Mouse (Mus musculus) MEL (cell line): Measurements from ENCODE around the gene Slc26a6. TPM values are rescaled to one million over a fixed set of nuclear protein-coding genes. Genes with fewer than 3 reads are reported as not detected.

Experiments
- DNase-seq: peaks from one replicate; pipeline ENCODE4 v3.0.0; 2011; ENCODE audit warnings: low read depth, low spot score
- H3K27ac ChIP-seq: 2 replicates; pipeline ENCODE4 v1.5.1; 2012; ENCODE audit warnings: low read depth, mild to moderate bottlenecking, control low read depth, low read length, moderate library complexity; ENCODE audit not compliant: control insufficient read depth
- H3K27me3 ChIP-seq, 2 experiments: fragments of 150-350 bp in 1 of 2; sonication (generic) in 1 of 2; 2 replicates each; pipeline ENCODE4 v1.6.1; 2012; ENCODE audit warnings: low read length in 2 of 2, mild to moderate bottlenecking in 2 of 2, improper control_type of control experiment in 1 of 2, moderate library complexity in 1 of 2; ENCODE audit not compliant: insufficient read depth in 2 of 2, control insufficient read depth in 1 of 2
- H3K36me3 ChIP-seq, 2 experiments: 2 replicates each; pipeline ENCODE4 v1.6.1; 2012 to 2014; ENCODE audit warnings: low read length in 2 of 2, improper control_type of control experiment in 1 of 2, inconsistent platforms in 1 of 2, mild to moderate bottlenecking in 1 of 2; ENCODE audit not compliant: insufficient read depth in 2 of 2, control insufficient read depth in 1 of 2
- H3K4me1 ChIP-seq, 2 experiments: fragments of 150-350 bp in 1 of 2; sonication (generic) in 1 of 2; 2 replicates each; pipeline ENCODE4 v1.6.1; 2012; ENCODE audit warnings: low read length in 2 of 2, improper control_type of control experiment in 1 of 2, mild to moderate bottlenecking in 1 of 2; ENCODE audit not compliant: insufficient read depth in 2 of 2, control insufficient read depth in 1 of 2
- H3K4me3 ChIP-seq, 2 experiments: fragments of 150-350 bp in 1 of 2; sonication (generic) in 1 of 2; 2 replicates each; pipeline ENCODE4 v1.5.1; 2012; ENCODE audit warnings: low read depth in 2 of 2, low read length in 2 of 2, mild to moderate bottlenecking in 2 of 2, moderate library complexity in 2 of 2, control low read depth in 1 of 2, improper control_type of control experiment in 1 of 2; ENCODE audit not compliant: control insufficient read depth in 1 of 2, insufficient read depth in 1 of 2
- H3K79me2 ChIP-seq: 2 replicates; pipeline ENCODE4 v1.6.1; 2012; ENCODE audit warnings: mild to moderate bottlenecking, low read length, moderate library complexity; ENCODE audit not compliant: control insufficient read depth, poor library complexity, insufficient read depth
- H3K9ac ChIP-seq: 2 replicates; pipeline ENCODE4 v1.6.1; 2012; ENCODE audit warnings: low read depth, mild to moderate bottlenecking, control low read depth, low read length, moderate library complexity; ENCODE audit not compliant: control insufficient read depth, poor library complexity, severe bottlenecking
- H3K9me3 ChIP-seq: fragments of 150-350 bp; sonication (generic); replicated peaks from 2 replicates; pipeline ENCODE4 v1.6.1; 2012; ENCODE audit warnings: mild to moderate bottlenecking, low read length, improper control_type of control experiment, moderate library complexity; ENCODE audit not compliant: insufficient read depth
- BHLHE40 ChIP-seq: IDR thresholded peaks from 2 replicates; pipeline ENCODE4 v1.6.1; 2012; ENCODE audit warnings: low read depth, mild to moderate bottlenecking, inconsistent platforms, low read length, improper control_type of control experiment, borderline replicate concordance
- CHD1 ChIP-seq: IDR thresholded peaks from 2 replicates; pipeline ENCODE4 v1.6.1; 2012; ENCODE audit warnings: low read depth, mild to moderate bottlenecking, inconsistent platforms, low read length, improper control_type of control experiment
- CHD2 ChIP-seq: IDR thresholded peaks from 2 replicates; pipeline ENCODE4 v1.6.1; 2011; ENCODE audit warnings: low read length, improper control_type of control experiment
- CTCF ChIP-seq, 3 experiments: IDR thresholded peaks in 2 of 3; conservative IDR thresholded peaks in 1 of 3; 2 replicates each; pipeline ENCODE4 v1.5.1; 2011 to 2012; ENCODE audit warnings: low read length in 3 of 3, low read depth in 2 of 3, mild to moderate bottlenecking in 2 of 3, improper control_type of control experiment in 1 of 3, inconsistent platforms in 1 of 3, mixed read lengths in 1 of 3, moderate library complexity in 1 of 3; ENCODE audit not compliant: control insufficient read depth in 1 of 3, insufficient read depth in 1 of 3, poor library complexity in 1 of 3, severe bottlenecking in 1 of 3
- E2F4 ChIP-seq: IDR thresholded peaks from 2 replicates; pipeline ENCODE4 v1.6.1; 2011; ENCODE audit warnings: low read depth, low read length, improper control_type of control experiment, borderline replicate concordance
- ELF1 ChIP-seq: IDR thresholded peaks from 2 replicates; pipeline ENCODE4 v1.6.1; 2014; ENCODE audit warnings: low read depth, mild to moderate bottlenecking, inconsistent platforms, low read length, improper control_type of control experiment, moderate library complexity
- EP300 ChIP-seq, 2 experiments: IDR thresholded peaks; 2 replicates each; pipeline ENCODE4 v1.6.1; 2011; ENCODE audit warnings: improper control_type of control experiment in 2 of 2, low read length in 2 of 2, low read depth in 1 of 2, mild to moderate bottlenecking in 1 of 2
- ETS1 ChIP-seq: IDR thresholded peaks from 2 replicates; pipeline ENCODE4 v1.6.1; 2012; ENCODE audit warnings: low read depth, mild to moderate bottlenecking, inconsistent platforms, low read length, improper control_type of control experiment, moderate library complexity
- GABPA ChIP-seq: IDR thresholded peaks from 2 replicates; pipeline ENCODE4 v1.6.1; 2012; ENCODE audit warnings: low read depth, mild to moderate bottlenecking, inconsistent platforms, low read length, improper control_type of control experiment, moderate library complexity
- HCFC1 ChIP-seq: IDR thresholded peaks from 2 replicates; pipeline ENCODE4 v1.6.1; 2012; ENCODE audit warnings: low read depth, mild to moderate bottlenecking, inconsistent platforms, low read length, improper control_type of control experiment, moderate library complexity
- JUND ChIP-seq: IDR thresholded peaks from 2 replicates; pipeline ENCODE4 v1.6.1; 2011; ENCODE audit warnings: low read depth, mild to moderate bottlenecking, improper control_type of control experiment, low read length
- KAT2A ChIP-seq: conservative IDR thresholded peaks from 2 replicates; pipeline ENCODE4 v1.6.1; 2012; ENCODE audit warnings: low read depth, low read length, improper control_type of control experiment, inconsistent platforms
- MAFK ChIP-seq: IDR thresholded peaks from 2 replicates; pipeline ENCODE4 v1.6.1; 2011; ENCODE audit warnings: low read depth, mild to moderate bottlenecking, low read length, improper control_type of control experiment, borderline replicate concordance
- MAX ChIP-seq: IDR thresholded peaks from 2 replicates; pipeline ENCODE4 v1.6.1; 2011; ENCODE audit warnings: low read length, improper control_type of control experiment
- MAZ ChIP-seq: IDR thresholded peaks from 2 replicates; pipeline ENCODE4 v1.6.1; 2012; ENCODE audit warnings: low read depth, mild to moderate bottlenecking, inconsistent platforms, low read length, improper control_type of control experiment
- MEF2A ChIP-seq: IDR thresholded peaks from 2 replicates; pipeline ENCODE4 v1.6.1; 2014; ENCODE audit warnings: low read depth, mild to moderate bottlenecking, inconsistent platforms, low read length, improper control_type of control experiment; ENCODE audit not compliant: poor library complexity, insufficient replicate concordance, severe bottlenecking; ENCODE audit errors: extremely low read depth
- MXI1 ChIP-seq: IDR thresholded peaks from 2 replicates; pipeline ENCODE4 v1.6.1; 2011; ENCODE audit warnings: mild to moderate bottlenecking, low read depth, low read length, improper control_type of control experiment
- MYB ChIP-seq: IDR thresholded peaks from 2 replicates; pipeline ENCODE4 v1.6.1; 2011; ENCODE audit warnings: mild to moderate bottlenecking, low read depth, low read length, improper control_type of control experiment
- MYC ChIP-seq: IDR thresholded peaks from 2 replicates; pipeline ENCODE4 v1.6.1; 2011; ENCODE audit warnings: low read depth, mild to moderate bottlenecking, low read length, improper control_type of control experiment, moderate library complexity
- NELFE ChIP-seq: IDR thresholded peaks from 2 replicates; pipeline ENCODE4 v1.6.1; 2011; ENCODE audit warnings: low read depth, low read length, improper control_type of control experiment
- NRF1 ChIP-seq: IDR thresholded peaks from 2 replicates; pipeline ENCODE4 v1.6.1; 2014; ENCODE audit warnings: low read depth, mild to moderate bottlenecking, inconsistent platforms, low read length, improper control_type of control experiment, moderate library complexity; ENCODE audit not compliant: poor library complexity, insufficient read depth, severe bottlenecking
- POLR2A ChIP-seq, 2 experiments: IDR thresholded peaks; 2 replicates each; pipeline ENCODE4 v1.6.1; 2011 to 2012; ENCODE audit warnings: low read length in 2 of 2, mild to moderate bottlenecking in 2 of 2, control low read depth in 1 of 2, improper control_type of control experiment in 1 of 2, low read depth in 1 of 2, moderate library complexity in 1 of 2; ENCODE audit not compliant: control insufficient read depth in 1 of 2, insufficient read depth in 1 of 2, poor library complexity in 1 of 2
- POLR2AphosphoS2 ChIP-seq: IDR thresholded peaks from 2 replicates; pipeline ENCODE4 v1.6.1; 2011; ENCODE audit warnings: low read length, improper control_type of control experiment
- POLR2AphosphoS5 ChIP-seq: IDR thresholded peaks from 2 replicates; pipeline ENCODE4 v1.6.1; 2012; ENCODE audit warnings: low read depth, borderline replicate concordance, mild to moderate bottlenecking, inconsistent platforms, low read length, moderate library complexity, mixed read lengths
- RAD21 ChIP-seq: IDR thresholded peaks from 2 replicates; pipeline ENCODE4 v1.6.1; 2011; ENCODE audit warnings: mild to moderate bottlenecking, low read depth, low read length, improper control_type of control experiment
- RCOR1 ChIP-seq: IDR thresholded peaks from 2 replicates; pipeline ENCODE4 v1.6.1; 2012; ENCODE audit warnings: low read depth, mild to moderate bottlenecking, inconsistent platforms, low read length, improper control_type of control experiment
- SIN3A ChIP-seq: IDR thresholded peaks from 2 replicates; pipeline ENCODE4 v1.6.1; 2012; ENCODE audit warnings: low read length, improper control_type of control experiment, inconsistent platforms
- SMC3 ChIP-seq: IDR thresholded peaks from 2 replicates; pipeline ENCODE4 v1.6.1; 2011; ENCODE audit warnings: low read depth, low read length, improper control_type of control experiment
- TAL1 ChIP-seq: IDR thresholded peaks from 2 replicates; pipeline ENCODE4 v1.6.1; 2012; ENCODE audit warnings: mild to moderate bottlenecking, inconsistent platforms, low read length, moderate library complexity, mixed read lengths
- TBP ChIP-seq: IDR thresholded peaks from 2 replicates; pipeline ENCODE4 v1.8.0; 2011; ENCODE audit warnings: low read depth, low read length, improper control_type of control experiment
- TCF12 ChIP-seq: IDR thresholded peaks from 2 replicates; pipeline ENCODE4 v1.6.1; 2014; ENCODE audit warnings: low read depth, mild to moderate bottlenecking, inconsistent platforms, low read length, improper control_type of control experiment, moderate library complexity
- UBTF ChIP-seq: IDR thresholded peaks from 2 replicates; pipeline ENCODE4 v1.6.1; 2012; ENCODE audit warnings: low read depth, mild to moderate bottlenecking, inconsistent platforms, low read length, improper control_type of control experiment, moderate library complexity, borderline replicate concordance; ENCODE audit not compliant: insufficient read depth
- USF1 ChIP-seq: IDR thresholded peaks from 2 replicates; pipeline ENCODE4 v1.6.1; 2014; ENCODE audit warnings: low read depth, mild to moderate bottlenecking, inconsistent platforms, low read length, improper control_type of control experiment, moderate library complexity
- USF2 ChIP-seq, 2 experiments: IDR thresholded peaks; 2 replicates each; pipeline ENCODE4 v1.6.1; 2011 to 2012; ENCODE audit warnings: improper control_type of control experiment in 2 of 2, low read length in 2 of 2, borderline replicate concordance in 1 of 2, inconsistent platforms in 1 of 2, low read depth in 1 of 2, mild to moderate bottlenecking in 1 of 2; ENCODE audit not compliant: insufficient read depth in 1 of 2
- ZC3H11A ChIP-seq: IDR thresholded peaks from 2 replicates; pipeline ENCODE4 v1.6.1; 2012; ENCODE audit warnings: low read depth, mild to moderate bottlenecking, inconsistent platforms, low read length, improper control_type of control experiment
- ZKSCAN1 ChIP-seq: IDR thresholded peaks from 2 replicates; pipeline ENCODE4 v1.6.1; 2012; ENCODE audit warnings: low read depth, mild to moderate bottlenecking, inconsistent platforms, low read length, improper control_type of control experiment, moderate library complexity
- ZMIZ1 ChIP-seq: IDR thresholded peaks from 2 replicates; pipeline ENCODE4 v1.6.1; 2012; ENCODE audit warnings: low read depth, mild to moderate bottlenecking, inconsistent platforms, low read length, improper control_type of control experiment, moderate library complexity
- polyA plus RNA-seq, 2 experiments: library from polyadenylated mRNA; stranded (reverse) in 1 of 2; unstranded in 1 of 2; fragments of >175 nt in 1 of 2; fragments of >200 nt in 1 of 2; gene quantifications; 2 replicates each; pipeline versions ENCODE4 v1.2.1 to v1.2.4; 2012; ENCODE audit warnings: low replicate concordance in 2 of 2, low read depth in 1 of 2; ENCODE audit not compliant: insufficient read length in 2 of 2, insufficient read depth in 1 of 2, missing spikeins in 1 of 2
- total RNA-seq: library from RNA; depleted of rRNA; stranded (reverse); fragments of 300-350 nt; gene quantifications from 2 replicates; pipeline ENCODE4 v1.2.3, GENCODE M21; 2012

The Slc26a6 gene
- total and polyA plus RNA-seq, 3 experiments, result 8.0 to 13.2 TPM; not detected in 1

GRCm38 (mm10) chr9:108808163-108808665 is 44.9 kb upstream of the Slc26a6 start, which contains the start of gene Nckipsd:
TSS of gene Nckipsd (plus strand) at chr9:108808368.
- peak within 1 kb of the TSS; percentile 77 for H3K9ac ChIP-seq
- peaks cover 2% of the 10 kb centered on the region; the same call in 1 of the 2 replicates for H3K79me2 ChIP-seq
- peak; percentile 90 for DNase-seq
- H3K4me1 ChIP-seq, result peaks cover 19 to 27% of the 10 kb centered on the region in 2 experiments
- peaks cover 5 to 23% of the 10 kb centered on the region in 2 experiments; a peak in 3 of 4 replicates for H3K36me3 ChIP-seq
- peak within 1 kb of the TSS; percentile 61 to 79 for H3K4me3 ChIP-seq
- peak within 1 kb of the TSS; percentile 35 for H3K27ac ChIP-seq
- no peaks in the 10 kb centered on the region for H3K9me3 ChIP-seq
- H3K27me3 ChIP-seq, result no peaks in the 10 kb centered on the region
- TF ChIP-seq CTCF (IDR thresholded peaks at IDR 0.05 in 2 of 3, conservative IDR thresholded peaks at IDR 0.05 in 1 of 3; ENCODE audit: control insufficient read depth in 1 of 3, insufficient read depth in 1 of 3, low read depth in 2 of 3, low read length in 3 of 3, poor library complexity in 1 of 3, severe bottlenecking in 1 of 3) (peak; percentile 74 to 92 (median 80)), JUND (no peak), MYB (no peak), NELFE (peak; percentile 88), MEF2A (no peak), TBP (no peak), E2F4 (no peak), MAX (peak; percentile 70; the same call in 1 of the 2 replicates), GABPA (no peak), KAT2A (no peak), TAL1 (no peak), ZC3H11A (no peak), BHLHE40 (no peak), POLR2A (IDR thresholded peaks at IDR 0.05; ENCODE audit: control insufficient read depth in 1 of 2, insufficient read depth in 1 of 2, low read depth in 1 of 2, low read length in 2 of 2, poor library complexity in 1 of 2) (peak; percentile 83 to 91; a peak in 3 of 4 replicates), SMC3 (peak; percentile 34), MXI1 (peak; percentile 65), UBTF (no peak), POLR2AphosphoS5 (no peak), USF1 (peak; percentile 62), RCOR1 (no peak), POLR2AphosphoS2 (peak; percentile 57; the same call in 1 of the 2 replicates), ZKSCAN1 (no peak), SIN3A (peak; percentile 51), CHD2 (no peak), MAZ (peak; percentile 76; the same call in 1 of the 2 replicates), TCF12 (peak; percentile 49), EP300 (IDR thresholded peaks at IDR 0.05; ENCODE audit: low read depth in 1 of 2, low read length in 2 of 2) (no peak), CHD1 (no peak), MYC (no peak), ELF1 (peak; percentile 26; the same call in 1 of the 2 replicates), HCFC1 (peak; percentile 53), USF2 (IDR thresholded peaks at IDR 0.05; ENCODE audit: borderline replicate concordance in 1 of 2, insufficient read depth in 1 of 2, low read depth in 1 of 2, low read length in 2 of 2) (no peak), ETS1 (no peak), ZMIZ1 (peak; percentile 67; the same call in 1 of the 2 replicates), RAD21 (peak; percentile 46), MAFK (no peak), NRF1 (peak; percentile 94)
